Mouse (Mus musculus) heart, adult 2 months (tissue): ENCODE data around the gene Rrm1.
"Not testable (repeated sequence)": the region's sequence is repeated elsewhere in the genome, so short reads cannot be mapped to it uniquely, and the experiment has no call there.

ENCODE experiments used
- CTCF ChIP-seq: fragments of 200-600 bp; IDR thresholded peaks from 2 replicates; pipeline ENCODE4 v1.8.1; 2022; ENCODE audit warnings: antibody characterized with exemption, mild to moderate bottlenecking, moderate library complexity
- EP300 ChIP-seq: fragments of 200-500 bp; IDR thresholded peaks from 2 replicates; pipeline ENCODE4 v1.6.1; 2011; ENCODE audit warnings: low read depth, low read length, control low read depth; ENCODE audit not compliant: insufficient read depth
- POLR2A ChIP-seq: fragments of 200-500 bp; IDR thresholded peaks from 2 replicates; pipeline ENCODE4 v1.6.1; 2011; ENCODE audit warnings: mild to moderate bottlenecking, low read depth, low read length, control low read depth; ENCODE audit not compliant: insufficient read depth

GRCm38 (mm10) chr7:102484766-102485165, 43.3 kb downstream of the Rrm1 start:
- not testable (repeated sequence) for TF ChIP-seq POLR2A, CTCF, EP300
